Mouse (Mus musculus): ENCODE data around the gene Plxdc1.
"Not testable (repeated sequence)": the region's sequence is repeated elsewhere in the genome, so short reads cannot be mapped to it uniquely, and the experiment has no call there.

The Plxdc1 gene

DNA sequence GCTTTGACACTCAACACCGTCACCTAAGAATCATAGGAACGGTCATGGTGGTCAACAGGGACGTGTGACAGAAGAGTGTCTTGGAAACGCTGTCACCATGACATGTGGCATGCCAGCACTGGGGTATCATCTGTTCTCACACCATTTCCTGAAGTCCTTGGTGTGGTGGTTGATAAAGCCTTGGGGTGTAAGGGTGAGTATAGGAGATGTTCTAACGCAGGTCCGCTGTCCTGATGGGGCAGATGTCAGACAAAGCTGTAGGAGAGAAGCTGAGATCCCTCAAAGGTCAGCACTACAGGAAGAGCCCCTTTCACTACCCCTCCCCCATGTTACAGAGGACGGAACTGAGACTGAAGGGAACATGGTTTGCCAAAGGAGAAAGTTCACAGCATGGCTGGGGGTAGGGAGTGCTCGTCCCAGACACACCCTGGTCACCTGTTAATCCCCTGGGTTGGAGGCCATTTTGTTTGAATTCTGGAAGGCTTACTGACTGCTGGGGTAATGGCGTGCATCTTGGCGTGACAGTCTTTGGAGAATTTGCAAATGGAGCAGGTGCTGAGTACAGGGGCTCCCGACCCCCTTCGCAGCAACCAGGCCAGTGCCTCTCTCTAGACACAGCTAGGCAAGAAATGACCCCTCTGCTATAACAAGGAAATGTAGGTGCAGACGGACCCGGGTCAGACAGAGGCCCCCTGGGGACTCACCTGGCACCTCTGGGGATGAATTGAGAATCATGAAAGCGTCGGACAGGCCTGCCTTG lies 32.9 kb downstream of the Plxdc1 start:
- no peak for DNase-seq

DNA sequence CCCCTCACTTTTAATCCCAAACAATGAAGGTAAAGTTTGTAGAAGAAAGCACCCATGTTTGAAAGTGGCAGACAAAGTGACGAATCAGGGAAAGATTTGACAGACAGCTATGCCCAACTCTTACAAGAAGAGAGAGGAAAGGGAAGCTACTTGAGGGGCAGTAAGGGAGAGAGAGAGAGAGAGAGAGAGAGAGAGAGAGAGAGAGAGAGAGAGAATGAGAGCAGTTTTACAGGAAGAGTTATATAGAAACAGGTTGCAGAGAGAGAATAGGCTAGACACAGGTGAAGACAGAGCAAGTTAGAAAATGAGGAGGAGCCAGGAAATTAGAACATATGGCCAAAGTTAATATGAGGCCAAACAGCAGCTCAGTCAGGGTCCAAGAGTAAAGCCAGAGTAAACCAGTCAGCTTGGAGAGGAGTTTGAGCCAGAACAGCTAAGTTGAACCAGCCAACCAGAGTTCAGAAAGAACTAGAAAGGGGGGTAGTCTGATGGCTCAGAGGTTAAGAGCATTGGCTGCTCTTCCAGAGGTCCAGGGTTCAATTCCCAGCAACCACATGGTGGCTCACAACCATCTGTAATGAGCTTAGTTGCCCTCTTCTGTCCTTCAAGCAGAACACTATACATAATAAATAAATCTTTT lies 33.8 kb downstream of the Plxdc1 start:
- DNase-seq: no peak

DNA sequence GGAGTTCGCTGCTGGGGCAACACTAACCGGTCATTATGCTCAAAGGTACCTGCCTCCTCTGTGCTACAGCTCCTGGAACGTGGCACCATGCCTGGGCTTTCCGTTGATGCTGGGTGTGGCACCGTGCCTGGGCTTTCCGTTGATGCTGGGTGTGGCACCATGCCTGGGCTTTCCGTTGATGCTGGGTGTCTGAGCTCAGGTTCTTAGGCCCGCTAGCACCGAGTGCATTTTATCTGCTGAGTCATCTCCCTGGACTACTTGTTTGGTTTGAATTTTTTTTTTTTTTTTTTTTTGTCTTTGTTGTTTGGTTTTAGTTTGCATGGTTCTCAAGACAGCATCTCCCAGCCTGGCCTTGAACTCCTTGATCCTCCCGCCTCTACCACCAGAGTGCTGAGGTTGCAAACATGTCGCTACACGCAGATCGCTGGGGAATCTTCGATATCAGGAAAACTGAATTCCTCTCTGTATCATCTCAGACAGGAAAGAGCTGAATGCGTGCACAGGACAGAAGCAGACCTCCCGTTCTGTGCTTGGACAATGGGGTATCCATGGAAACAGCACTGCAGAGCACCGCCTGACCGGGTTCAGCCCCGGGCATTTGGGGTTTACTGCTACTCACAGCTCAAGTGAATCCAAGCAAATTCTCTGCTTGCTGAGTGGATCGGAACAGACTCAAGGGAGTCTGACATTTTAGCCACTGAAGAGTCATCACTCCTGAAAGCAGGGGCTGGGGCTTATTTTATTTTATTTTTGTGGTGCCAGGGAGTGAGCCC lies 36.4 kb downstream of the Plxdc1 start:
- no peak for DNase-seq

DNA sequence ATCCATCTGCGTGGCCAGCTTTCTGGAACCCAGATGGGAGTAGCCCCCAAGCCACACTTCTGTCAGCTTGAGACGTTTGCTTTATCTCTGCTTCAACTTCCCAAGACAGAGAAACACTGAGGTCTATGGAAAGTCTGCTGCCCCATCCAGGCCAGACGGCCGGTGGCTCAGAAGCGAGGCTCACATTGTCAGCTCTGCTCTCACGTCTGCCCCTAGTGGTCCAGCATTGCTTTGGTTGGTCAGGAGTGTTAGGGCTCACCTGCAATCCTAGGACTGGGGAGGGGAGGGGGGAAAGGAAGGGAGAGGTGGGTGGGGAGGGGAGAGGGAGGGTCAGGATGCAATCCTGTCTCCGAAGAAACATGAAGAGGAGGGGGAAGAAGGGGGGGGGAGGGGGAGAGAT lies 38.8 kb downstream of the Plxdc1 start:
- no peak for DNase-seq

DNA sequence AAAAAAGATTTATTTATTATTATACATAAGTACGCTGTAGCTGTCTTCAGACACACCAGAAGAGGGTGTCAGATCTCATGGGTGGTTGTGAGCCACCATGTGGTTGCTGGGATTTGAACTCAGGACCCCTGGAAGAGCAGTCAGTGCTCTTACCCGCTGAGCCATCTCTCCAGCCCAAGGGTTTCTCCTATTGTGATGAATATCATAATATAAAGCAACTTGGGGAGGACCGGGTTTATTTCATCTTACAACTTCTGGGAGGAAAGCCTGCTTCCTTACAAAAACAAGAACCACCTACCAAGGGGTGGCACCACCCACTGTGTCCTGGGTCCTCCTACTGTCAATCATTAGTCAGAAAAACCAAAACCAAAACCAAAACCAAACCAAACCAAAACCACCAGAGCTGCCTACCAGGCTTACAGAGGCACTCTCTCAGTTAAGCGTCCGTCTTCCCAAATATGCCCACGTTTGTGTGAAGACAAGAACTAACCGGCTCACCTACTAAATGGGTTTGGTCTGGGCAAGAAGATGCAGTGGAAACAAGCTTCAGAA lies 40.4 kb downstream of the Plxdc1 start:
- not testable (repeated sequence) for DNase-seq

DNA sequence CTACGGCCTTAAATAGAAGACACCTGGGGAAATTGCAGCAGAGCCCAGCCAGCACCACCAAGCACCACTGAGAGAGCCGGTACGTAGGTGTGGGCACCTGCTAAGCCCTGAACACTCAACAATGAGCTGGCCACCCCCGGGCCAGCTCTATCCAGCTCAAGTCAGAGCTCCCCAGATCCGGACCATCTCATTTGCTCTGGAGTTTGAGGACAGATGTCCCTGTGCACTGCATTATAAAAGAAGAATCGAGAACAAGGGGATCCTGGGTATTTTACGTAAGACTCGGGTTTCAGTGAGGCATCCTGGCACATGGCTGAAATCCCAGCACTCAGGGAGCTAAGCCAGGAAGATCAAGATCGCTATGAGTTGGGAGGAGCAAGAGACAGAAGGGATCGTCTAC lies 41.2 kb downstream of the Plxdc1 start:
- DNase-seq: no peak

DNA sequence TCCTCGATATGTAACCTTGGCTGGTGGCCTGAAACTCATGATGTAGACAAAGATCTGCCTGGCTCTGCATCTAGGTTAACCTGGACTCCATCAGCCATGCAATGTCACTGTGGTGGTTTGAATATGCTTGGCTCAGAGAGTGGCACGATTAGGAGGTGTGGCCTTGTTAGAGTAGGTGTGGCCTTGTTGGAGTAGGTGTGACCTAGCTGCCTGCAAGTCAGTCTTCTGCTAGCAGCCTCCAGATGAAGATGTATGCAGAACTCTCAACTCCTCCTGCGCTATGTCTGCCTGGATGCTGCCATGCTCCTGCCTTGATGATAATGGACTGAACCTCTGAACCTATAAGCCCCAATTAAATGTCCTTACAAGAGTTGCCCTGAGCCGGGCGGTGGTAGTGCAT lies 43.0 kb downstream of the Plxdc1 start:
- DNase-seq: no peak

DNA sequence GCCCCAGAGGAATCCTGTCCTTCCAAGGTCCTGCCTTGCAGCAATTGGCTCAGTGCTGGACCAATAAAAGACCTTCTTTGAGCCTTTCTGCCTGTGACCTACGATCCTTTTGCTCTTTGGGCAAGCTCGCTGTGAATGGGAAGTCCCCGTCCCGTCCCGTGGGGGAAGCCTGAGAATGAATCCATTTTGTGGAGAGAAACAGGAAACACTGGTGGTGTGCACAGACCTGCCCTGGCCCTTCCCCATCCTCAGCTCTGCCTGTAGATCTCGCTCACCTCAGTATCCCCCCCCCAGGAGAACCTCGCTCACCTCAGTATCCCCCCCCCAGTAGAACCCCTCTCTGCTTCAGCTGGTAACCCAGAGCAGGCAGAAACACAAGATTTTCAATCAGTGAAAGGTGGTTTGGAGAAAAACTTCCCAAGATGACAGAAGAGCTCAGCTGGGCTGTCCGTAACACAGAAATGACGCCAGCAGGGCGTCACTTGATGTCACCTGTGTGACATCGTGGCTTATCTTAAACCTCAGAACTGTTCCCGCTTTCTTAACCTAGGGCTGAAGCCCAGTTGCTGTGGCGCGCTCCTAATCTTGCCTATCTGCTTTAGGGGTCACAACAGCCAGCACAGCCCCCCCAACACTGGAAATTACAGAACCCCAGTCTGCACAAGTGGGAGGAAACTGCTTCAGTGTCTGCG lies 43.7 kb downstream of the Plxdc1 start:
- no peak for DNase-seq

DNA sequence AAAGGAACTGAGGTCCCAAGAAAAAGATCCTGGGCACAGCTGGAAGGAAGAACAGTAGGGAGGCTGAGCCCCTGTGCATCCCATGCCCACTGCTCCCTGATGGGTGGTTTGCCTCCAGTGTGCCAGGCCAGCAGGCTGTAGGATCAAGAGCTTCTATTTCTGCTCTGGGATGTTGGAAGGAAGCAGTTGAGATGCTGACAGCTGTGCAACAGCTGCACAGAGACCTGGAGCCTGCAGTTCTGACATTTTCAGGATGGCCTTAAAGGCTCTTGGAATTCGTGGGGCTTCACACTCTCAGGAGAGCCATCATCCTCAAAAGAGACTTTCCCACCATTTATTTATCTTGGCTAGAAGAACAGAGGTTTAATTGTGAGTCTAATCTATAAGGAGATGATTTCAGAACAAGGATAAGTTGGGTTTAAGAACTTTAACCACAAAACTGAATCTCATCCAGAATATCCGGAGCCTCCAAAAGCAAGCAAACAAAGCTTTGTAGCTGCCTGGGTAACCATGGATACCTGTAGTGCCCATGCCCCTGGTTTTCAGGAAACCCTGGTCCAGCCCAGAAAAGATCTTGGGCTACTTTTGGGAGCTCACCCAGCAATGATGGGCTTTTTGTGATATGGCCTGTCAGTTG lies 48.7 kb downstream of the Plxdc1 start:
- DNase-seq: no peak

DNA sequence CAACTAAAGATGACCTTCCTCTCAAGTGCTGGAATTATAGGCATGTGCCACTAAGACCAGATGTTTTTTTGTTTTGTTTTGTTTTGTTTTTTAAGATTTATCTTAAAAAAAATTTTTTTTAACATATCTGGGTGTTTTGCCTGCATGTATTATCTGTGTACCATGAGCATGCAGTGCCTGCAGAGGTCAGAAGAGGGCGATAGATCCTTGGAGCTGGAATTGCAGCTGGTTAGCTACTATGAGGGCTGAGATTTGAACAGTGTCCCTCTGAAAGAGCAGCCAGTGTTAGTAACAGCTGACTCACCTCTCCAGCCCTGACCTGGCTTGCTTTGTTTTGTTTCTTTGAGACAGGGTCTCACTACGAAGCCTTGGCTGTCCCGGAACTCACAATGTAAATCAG lies 49.5 kb downstream of the Plxdc1 start:
- no peak for DNase-seq

DNA sequence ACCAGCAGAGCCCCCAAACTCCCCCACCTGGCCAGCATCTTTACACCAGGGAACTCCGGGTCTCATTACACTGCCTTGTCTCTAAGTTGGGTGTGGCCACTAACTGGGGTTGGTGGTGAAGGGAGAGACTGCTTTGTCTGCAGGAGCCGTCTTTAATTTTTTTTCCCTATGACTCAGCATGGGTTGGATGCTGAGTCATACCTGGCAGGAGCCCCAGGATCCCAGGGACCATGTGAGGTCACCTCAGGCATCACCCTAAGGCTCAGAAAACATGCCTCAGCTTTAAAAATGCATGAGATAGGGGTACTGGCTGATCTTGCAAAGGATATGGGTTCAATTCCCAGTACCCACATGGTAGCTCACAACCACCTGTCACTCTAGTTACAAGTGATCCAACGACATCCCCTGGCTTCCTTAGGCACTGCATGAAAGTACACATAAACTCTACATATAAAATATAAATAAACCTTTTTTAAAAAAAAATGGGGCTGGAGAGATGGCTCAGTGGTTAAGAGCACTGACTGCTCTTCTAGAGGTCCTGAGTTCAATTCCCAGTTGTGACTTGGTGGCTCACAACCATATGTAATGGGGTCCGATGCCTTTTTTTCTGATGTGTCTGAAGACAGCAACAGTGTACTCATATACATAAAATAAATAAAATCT lies 50.2 kb downstream of the Plxdc1 start:
- no peak for DNase-seq

DNA sequence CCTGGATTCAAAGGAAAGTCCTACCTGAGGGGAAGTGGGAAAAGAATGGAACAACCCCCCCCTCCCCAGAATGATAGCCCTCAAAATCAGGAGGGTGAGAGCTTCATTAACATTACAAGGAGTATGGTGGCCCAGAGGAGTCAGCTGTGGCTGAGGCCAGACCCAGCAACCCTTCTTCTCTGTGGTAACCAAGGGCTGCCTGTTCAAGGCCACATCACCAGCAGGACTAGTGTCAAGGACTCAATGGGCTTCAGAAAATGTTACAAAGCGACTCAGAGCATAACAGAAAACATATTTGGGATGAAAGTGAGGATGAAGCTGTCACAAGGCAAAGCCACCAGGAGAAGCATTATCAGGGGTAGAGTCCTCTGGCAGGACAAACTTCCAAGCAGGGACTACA lies 52.7 kb downstream of the Plxdc1 start:
- no peak for DNase-seq

DNA sequence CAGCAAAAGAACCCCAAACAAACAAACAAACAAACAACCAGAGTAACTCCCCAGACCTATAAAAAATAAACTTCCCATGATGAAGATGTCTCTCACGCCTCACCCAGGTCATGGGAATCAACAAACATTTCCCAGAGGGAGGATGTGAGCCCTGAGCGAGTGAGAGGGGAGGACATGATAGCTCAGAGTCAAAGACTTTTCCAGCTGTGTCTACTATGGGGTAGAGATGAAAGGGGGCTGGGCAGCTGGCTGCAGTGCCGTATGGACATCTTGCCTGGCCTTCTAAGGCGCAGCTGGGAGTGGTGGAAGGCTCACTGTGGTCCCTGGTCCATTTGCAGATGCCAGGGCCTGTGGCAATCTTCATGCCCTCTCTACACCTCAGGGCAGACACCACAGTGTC lies 57.3 kb downstream of the Plxdc1 start:
- DNase-seq: no peak

DNA sequence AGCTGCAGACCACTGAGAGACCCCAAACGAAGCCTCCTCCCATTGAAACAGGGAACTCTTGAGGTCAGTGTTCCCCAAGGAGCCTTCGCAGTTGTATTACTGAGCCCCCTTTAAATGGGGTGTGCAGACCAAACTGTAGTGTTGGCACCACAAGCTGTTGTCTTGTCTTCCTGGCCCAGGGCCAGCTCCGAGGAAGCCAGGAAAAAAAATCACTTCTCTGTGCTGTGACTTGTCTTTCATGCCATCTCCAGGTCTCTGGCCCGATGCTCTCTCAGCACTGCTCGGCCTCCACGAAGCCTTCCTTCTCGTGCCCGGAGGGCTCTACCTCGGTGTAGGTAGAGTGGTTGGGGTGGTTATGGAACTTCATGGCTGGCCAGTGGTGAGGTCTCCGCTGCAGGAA lies 62.0 kb downstream of the Plxdc1 start:
- no peak for DNase-seq

DNA sequence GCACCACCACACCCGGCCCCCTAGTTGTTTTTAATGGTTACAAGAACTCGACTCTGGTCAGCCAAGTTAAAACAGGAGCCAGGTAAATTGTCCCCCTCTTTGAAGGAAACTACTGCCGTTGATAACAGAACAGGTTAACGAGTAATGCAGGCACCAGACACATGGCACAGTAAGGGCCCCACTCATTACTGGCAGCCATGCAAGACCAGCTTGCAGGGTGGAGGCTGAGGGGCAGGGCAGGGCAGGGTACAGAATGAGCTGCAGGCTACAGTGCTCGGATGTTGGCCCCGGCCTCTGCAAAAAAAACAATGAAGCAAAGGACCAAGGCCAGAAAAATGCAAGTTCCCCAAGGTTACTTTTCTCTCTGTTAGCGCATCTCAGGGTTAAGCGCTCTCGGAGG lies 62.6 kb downstream of the Plxdc1 start:
- no peak for DNase-seq

DNA sequence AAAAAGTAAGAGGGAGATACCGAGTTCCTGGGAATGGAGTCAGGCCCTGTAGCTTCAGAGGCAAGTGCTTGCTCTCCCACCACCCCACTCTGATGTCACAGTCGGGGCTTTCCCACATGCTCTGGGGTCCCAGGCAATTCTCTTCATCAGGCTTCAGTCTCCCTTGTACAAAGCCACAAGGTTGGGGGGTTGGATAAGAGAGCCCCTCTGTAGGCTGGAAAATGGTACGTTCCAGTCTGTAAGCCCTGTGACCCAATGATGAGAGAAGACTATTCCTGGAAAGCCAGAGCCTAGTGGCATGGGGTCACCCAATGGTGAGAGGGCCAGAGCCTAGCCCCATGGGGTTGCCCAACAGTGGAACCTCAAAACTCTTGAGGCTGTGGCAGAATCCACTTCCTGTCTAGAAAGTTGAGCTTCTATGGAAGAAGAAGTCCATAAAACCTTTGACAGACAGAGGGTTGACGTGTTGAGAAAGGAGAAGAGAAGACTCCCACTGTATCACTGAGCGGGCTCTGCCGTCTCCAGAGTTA lies 70.2 kb downstream of the Plxdc1 start:
- DNase-seq: no peak

DNA sequence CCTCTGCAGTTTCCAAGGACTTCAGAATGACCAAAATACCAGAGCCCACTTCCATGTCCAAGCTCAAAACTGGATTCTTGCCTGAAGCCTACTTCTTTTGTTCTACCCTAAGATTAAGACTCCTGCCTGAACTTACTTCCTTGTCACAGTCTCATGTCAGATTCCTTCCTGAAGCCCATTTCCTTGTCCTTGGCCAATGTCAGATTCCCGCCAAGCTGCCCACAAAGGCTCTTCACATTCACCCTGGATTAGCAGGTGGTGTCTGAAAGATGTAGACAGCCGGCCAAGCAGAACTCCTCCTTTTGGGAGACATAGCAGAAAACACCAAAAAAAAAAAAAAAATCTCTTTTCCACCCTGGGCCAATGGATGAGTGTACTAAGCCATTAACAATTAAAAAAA lies 70.8 kb downstream of the Plxdc1 start:
- DNase-seq: no peak

DNA sequence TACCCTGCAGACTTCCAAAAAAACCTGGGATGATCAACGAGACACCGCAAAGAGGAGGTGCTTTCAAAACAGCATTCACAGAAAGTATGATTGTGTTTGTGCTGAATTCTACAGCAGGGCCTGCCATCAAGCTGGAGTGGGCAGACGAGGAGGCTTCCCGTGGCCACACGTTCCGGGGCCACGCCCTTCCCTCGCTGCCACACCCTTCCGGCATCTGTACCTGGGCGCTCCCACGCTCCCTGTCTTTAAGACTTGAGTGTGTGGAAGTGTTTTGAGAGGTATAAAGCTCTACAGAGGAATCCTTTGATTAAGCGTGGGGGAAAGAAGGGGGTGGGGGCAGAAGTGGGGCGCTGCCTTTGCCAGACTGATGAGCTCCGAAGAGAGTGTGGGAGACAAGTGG lies 73.1 kb downstream of the Plxdc1 start:
- DNase-seq: no peak

DNA sequence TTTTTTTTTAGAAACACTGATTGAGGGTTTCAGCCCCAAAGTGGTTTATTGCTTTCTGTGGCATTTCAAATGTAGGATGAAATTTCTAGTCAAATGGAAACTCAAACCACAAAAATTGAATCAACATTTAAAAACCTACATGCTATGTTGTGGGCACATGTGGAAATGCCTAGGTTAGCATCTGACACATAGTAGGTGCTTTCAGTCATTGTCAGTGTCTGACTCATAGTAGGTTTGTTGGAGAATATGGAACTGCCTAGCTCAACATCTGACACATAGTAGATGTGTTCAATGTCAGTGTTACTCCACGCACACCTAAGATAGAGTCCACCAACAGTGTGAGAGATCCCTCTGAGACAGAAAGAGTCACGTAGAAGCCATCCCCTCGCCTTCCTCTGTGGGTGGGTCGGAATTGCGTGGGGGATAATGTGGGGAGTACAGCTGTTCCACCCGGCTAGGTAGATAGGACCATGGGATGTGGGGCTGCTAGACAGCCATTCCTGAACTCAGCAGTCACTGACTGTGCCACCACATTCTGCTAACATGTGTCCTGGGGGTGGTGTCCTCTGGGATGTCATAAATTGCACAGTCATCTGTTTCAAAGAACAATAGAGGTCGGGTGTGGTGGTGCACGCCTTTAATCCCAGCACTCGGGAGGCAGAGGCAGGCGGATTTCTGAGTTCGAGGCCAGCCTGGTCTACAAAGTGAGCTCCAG lies 77.5 kb downstream of the Plxdc1 start:
- DNase-seq: no peak

DNA sequence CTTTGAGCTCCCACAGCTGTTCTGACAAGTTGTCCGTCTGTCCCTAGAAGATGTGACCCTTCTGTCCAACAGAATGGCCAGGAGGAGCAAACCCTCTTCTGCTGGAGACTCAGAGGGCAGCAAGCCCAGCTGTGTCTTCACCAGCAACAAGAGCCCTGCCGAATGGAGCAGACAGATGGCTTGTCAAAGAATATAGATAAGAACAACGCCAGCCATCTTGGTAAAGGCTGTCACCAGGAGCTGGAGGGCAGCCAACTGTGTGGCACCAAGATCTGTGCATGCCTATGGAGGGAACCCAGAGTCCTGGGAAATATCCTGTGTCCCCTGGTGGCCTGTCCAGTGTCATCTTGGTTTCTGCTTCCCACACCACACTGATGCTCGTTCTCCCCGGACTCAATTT lies 78.3 kb downstream of the Plxdc1 start:
- no peak for DNase-seq

DNA sequence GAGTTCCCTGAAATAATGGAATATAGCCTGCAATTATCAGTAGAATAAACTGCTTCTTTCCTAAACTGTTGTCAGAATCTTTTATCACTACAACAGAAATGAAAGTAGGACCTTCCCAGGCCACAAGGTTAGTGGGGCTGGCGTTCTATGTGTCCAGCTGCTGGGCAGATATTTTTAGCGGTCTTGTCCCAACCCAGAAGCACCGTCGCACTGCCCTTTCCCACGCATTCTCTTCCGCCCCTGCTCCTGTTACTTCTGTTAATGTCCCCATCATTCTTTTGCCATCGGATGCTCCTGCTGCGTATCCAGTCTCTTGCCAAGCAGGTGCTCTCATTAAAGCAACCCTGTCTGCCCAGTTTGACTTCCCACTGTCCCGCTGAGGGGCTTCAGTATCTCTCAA lies 79.3 kb downstream of the Plxdc1 start:
- DNase-seq: no peak

Data from cerebellum, adult 11 months (tissue).